Mouse (Mus musculus) left cerebral cortex, adult 18-20 months (tissue): ENCODE measurements around the gene Etl4. TPM values are rescaled to one million over a fixed set of nuclear protein-coding genes. Genes with fewer than 3 reads are reported as not detected.

Experiments used
- DNase-seq, 2 experiments: peaks; one replicate each; pipeline ENCODE4 v3.0.0; 2021 to 2022; ENCODE audit warnings: low spot score in 2 of 2, mixed read lengths in 1 of 2
- total RNA-seq, 2 experiments: library from RNA; stranded (reverse); gene quantifications; 2 replicates each; pipeline ENCODE4 v1.2.3; 2021

Gene Etl4
- total RNA-seq, 2 experiments from 2014 or later = 130 to 158 TPM

GRCm38 (mm10) chr2:20435530-20435929 lies 526.0 kb downstream of the Etl4 start:
- DNase-seq = no peak

DNA sequence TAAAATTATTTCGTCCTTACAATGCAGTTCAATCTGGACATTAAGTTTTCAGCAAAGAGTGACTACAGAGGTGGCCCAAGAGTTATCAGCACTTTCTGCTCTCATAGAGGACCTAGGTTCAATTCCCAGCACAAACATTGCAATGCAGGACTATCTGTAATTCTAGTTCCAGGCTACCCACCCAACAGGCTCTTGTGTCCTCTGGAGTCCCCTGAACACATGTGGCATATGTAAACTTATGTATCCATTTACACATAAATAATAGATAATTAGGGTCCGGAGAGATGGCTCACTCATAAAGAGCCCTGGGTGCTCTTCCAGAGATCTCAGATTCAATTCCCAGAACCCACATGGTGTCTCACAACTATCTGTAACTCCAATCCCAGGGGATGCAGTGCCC lies 533.2 kb downstream of the Etl4 start:
- DNase-seq = no peak

DNA sequence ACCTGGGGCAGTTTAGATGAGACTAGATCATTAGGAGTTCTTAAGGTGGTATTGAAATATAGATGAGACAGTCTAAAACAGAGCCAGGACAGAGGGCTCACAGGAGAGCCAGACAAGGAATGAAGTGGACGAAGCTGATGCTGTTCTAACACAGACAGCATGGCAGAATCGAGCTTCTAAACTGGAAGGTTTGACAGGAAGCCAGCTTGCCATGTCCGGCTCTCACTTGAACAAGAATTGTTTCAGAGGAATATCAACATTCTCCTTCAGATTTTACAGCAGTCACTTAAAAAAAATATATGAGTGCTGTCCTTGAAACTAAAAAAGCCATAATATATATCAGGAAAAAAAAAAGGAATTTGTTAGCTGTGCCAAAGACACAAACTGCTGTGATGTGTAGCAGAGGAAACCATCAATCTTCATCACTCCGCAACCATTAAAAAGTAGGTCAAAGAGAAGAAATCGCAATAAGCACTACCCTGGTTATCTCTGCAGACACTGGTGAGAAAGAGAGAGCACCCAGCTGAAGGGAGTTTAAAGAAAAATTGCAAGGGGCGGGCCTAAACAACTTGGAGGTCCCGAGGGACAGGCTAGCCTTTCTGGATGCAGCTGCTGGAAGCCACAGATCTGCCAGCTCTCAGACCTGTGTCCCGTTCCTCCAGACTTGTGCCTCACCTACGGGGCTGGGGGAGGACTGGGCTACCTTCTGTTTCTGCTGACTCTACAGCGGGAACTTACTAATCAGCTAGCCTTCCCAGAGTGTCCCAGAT lies 534.3 kb downstream of the Etl4 start:
- no peak for DNase-seq

GRCm38 (mm10) chr2:20445156-20446155 lies 535.9 kb downstream of the Etl4 start:
- DNase-seq = no peak

- DNase-seq = no peak
Observed at GRCm38 (mm10) chr2:20446180-20446579, 536.6 kb downstream of the Etl4 start.

DNA sequence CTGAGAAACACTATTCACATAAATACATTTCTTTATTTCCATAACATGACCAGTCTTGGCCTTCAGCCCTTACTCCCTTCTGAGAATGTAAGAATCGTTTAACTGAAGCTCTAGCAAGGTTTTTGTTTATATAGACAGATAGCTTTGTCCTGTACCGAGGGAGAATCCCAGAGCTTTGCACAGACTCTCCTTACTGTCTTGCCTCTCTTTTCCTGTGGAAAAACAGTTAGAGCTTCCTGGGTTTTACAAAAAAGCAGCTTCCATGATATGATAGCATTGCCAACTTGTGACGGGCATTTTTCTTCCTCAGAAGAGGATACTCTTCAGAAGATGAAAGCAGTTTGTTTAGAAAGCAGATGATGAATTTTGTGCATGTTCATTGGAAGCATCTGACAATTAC lies 541.4 kb downstream of the Etl4 start:
- no peak for DNase-seq

DNA sequence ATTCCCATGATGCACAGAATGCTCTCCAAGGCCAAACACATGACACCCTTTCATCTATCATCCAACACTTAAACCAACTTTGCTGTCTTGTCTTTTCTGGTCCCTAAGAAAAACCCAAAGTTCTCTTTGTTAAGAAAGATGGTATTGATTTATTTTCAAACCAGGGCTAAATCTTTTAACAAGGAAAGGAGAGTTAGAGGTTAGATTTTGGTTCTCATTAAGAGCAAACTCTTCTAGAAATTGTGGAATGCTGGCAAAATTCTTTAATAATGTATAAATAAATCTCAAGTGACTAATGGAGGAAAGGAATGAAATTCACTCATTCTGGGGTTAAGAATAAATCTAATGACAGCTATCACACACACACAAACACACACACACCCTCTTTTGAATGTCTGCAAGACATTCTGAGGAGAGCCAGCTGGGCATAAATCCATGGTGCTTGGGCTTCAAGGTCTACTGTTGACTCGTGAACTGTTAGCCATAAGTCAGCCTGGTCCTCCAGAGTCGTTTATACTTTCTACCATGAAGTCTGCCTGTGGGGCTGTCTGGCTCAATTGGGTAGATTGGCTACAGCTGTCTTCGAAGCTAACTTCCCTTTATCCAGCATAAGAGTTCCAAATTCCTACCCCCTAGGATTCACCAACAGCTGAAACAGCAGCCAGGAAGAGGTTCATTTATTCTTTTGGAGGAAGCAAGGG lies 544.1 kb downstream of the Etl4 start:
- DNase-seq = no peak

DNA sequence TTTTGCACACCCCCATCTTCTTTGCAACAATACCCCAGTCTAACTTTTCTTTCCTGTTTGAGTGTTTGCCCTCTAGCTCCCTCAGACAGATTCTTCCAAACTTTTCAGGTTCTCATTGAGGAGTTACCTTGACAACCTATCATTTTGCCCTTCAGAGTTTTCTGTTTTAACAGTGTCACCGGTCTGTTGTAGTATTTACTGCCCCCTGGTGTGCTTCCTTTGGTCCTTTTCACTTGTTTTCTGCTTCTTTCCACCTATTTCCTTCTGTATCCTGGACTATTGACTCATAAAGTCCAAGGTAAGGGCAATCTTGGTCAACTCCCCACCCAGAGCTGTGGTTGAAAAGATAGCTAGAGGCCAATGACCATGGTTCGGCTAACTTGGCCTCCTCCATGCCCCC lies 569.6 kb downstream of the Etl4 start:
- DNase-seq = no peak

GRCm38 (mm10) chr2:20486137-20486788 lies 576.7 kb downstream of the Etl4 start:
- DNase-seq = no peak

- DNase-seq = no peak
Observed at GRCm38 (mm10) chr2:20489090-20489489, 579.5 kb downstream of the Etl4 start.

DNA sequence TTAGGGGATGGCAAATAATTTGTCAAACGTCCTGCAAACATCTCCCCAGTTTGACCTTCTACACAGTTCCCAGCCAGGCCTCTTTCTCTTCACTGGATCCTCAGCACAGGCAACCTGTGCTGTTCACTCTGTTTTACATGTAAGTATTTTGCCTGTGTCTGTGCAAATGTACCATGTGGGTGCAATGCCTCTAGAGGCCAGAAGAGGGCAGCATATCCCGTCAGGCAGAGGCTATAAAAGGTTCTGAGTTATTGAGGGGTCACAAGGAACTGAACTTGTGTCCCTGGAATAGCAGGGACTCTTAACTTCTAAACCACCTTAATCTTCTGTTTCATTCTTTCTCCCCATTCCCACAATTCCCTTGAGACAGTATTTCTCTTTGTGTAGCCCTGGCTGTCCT lies 582.5 kb downstream of the Etl4 start:
- DNase-seq = no peak

GRCm38 (mm10) chr2:20493806-20494205 lies 584.2 kb downstream of the Etl4 start:
- DNase-seq = no peak

GRCm38 (mm10) chr2:20494666-20495065 lies 585.1 kb downstream of the Etl4 start:
- peak; percentile 71 to 74 for DNase-seq

DNA sequence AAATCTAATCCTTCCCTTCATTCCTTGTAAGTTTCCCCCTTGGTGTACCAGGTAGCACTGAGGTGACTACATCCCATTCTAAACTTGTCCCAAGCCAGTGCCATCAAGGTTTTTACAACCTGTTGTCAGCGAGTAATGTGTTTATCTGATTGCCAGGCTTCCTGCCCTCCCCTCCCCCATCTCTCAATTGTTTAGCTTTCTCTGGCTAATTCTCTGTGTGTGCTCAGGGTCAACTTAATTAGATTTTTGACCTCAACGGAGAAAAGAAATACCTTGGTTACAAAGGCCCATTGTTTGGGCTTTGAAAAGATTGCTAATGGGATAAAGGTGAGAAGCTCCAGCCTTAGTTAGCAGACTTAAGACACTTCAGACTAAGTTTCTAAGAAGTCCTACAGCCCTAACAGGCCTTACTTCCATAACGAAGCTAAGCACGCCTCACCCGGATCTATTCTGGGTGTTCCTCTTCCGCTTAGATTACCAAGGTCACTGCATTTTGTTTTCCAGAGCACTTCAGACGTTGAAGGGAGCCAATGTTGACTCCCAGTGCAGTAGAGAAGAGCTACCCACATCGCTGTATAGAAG lies 586.7 kb downstream of the Etl4 start:
- no peak for DNase-seq

GRCm38 (mm10) chr2:20507832-20508723 lies 598.5 kb downstream of the Etl4 start:
- DNase-seq = no peak

DNA sequence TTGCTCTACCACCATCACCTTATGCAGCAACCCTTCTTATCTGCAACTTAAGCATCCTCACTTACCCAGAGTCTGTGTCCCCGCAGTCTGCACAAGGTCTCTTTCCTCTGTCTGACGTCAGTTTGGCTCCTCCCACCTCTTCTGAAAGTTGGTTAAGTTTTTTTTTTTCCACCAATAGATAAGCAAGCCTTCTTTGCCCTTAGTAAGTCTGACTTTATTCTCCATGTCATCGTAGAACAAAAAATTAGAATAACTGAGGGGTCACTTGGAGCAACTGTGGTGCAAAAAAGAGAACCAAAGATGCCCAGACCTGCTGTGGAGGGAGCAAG lies 599.1 kb downstream of the Etl4 start:
- no peak for DNase-seq

GRCm38 (mm10) chr2:20510061-20510460 lies 600.5 kb downstream of the Etl4 start:
- DNase-seq = no peak

DNA sequence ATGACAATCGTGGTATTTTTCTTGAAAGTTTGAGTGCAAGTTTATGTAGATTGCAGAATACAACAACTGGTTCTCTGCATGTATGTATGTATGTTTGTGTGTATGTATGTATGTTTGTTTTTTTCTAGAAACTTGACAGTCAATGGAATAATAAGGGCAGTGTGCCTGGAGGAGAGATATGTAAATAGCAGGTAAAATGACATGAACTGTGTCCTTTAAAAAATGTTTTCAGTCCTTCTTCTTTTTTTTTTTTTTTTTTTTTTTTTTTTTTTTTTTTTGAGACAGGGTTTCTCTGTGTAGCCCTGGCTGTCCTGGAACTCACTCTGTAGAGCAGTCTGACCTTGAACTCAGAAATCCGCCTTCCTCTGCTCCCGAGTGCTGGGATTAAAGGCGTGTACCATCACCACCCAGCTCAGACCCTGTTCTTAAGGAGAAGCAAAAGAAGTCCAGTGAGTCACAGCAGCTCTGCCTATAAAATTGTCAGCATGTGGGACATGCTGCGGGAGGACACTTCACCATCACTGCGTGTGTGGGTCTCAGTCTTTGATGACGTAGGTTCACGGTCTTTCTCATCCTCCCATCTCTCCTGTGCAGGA lies 606.8 kb downstream of the Etl4 start:
- DNase-seq = no peak

- no peak for DNase-seq
Observed at GRCm38 (mm10) chr2:20517853-20518252, 608.3 kb downstream of the Etl4 start.
